Mouse (Mus musculus): ENCODE data around the gene Vmn1r208.
"Not testable (repeated sequence)": the region's sequence is repeated elsewhere in the genome, so short reads cannot be mapped to it uniquely, and the experiment has no call there.

Gene Vmn1r208

DNA sequence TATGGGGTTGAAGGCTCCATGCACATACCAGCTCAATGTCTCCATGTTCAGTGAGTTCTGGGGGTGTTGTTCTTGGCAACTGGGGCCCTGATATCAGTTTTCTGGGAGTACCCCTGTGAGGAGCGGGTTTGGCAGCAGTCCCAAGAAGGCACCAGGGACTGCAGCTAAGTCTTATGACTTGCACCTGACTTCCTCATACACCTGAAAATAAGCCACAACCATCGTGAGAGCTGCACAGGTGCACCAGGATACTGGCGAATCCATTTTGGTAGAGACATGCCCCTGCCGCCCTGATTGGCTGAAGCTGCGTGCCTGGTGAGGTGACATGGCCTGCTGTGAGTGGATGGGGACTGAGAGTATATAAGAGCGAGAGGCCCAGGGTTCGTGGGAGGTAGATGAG is at the start of gene Vmn1r208:
TSS of gene Vmn1r208 (minus strand) at position 101 of the 400 bp plus-strand sequence.
- not testable (repeated sequence) for DNase-seq

DNA sequence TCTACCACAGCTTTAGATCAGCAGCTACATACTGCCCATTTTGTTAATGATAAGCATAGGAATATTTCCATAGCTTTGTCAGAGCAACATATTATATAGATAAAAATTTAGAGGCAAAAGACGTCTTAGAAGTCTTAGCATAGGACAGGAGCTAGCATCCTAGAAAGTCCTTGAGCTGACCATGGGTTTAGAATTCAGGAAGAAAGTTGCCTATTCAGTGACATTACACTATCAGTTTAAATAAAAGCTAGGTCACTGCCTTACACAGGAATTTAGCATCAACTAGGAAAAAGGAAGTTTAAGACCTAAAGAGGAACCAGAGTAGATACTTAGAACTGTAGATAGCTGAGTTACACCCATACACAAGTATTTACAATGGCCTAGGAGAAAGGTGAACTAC is 44.4 kb upstream of the Vmn1r208 start:
- DNase-seq = not testable (repeated sequence)

DNA sequence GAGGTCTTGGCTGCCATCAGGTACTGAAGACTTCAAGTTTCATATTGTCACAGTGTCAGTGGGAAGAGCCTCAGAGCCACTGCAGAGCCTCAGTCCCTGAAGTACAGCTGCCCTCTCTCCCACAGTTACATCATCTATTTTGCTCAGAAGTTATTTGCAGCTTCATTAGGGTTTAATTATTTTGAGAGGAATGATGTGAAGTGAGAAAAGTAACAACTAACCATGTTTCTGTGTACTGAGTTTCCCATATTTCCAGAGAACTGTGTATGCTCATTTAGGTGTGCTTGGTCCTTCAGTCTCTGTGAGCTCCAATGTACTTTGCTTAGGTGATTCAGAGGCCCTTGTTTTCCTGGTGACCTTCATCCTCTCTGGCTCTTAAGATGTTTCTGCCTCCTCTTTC is 32.4 kb upstream of the Vmn1r208 start, which contains the start of gene Vmn1r209:
TSS of gene Vmn1r209 (minus strand) at position 101 of the 400 bp plus-strand sequence.
- DNase-seq = not testable (repeated sequence)

DNA sequence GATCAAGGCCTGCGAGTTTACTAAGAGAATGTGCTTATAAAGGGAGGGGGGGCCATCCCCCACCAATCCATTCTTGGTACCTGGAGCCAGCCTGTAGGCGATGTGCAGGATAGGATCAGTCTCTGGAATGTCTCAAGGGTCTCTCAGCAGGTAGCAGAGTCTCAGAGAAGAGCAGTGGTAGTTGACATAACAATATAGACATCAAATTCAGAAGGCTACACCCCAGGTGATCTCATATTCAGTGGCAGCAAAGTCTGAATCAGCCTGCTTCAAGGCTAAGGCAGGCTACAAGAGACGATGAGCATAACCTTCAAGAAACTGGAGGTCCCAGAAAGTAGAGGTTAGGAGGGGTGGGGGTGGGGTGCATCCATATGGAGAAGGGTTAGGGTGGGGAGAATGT is 10.9 kb upstream of the Vmn1r208 start:
- not testable (repeated sequence) for DNase-seq

DNA sequence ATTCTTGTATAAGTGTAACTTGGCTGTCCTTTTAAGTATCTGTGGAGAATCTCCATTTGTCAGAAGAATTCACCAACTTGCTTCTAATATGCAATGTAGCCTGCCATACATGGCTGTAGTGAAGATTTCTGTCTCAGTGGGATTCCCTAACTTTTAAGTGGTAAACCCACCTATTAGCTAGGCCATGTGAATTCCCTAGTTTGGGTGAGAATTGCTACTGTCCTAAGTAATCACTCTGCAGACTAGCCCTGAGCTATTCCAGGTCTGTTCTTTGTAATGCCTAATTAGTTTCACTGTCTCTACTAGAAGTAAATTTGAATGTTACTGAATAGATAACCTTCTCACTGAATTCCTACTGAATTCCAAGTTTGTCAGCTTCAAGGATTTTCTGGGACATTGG is 7.0 kb upstream of the Vmn1r208 start:
- DNase-seq = not testable (repeated sequence)

DNA sequence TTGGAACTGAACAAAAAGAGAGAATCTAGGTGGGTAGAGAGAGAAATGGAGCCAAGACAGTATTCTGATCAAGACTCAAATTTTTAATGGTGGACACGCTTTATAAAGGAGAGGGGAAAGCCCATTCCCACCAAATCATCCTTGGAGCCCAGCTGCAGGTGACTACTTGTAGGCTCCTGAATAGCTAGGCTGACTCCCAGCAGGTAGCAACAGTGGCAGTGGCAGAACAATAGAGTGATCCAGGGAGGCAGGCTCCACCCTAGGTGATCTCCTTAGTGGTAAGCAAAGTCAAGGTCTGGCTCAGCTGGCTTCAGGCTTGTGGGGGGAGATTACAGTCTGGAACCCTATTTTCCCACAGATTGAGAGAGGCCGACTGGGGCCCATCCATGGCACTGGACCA is 5.6 kb downstream of the Vmn1r208 start:
- not testable (repeated sequence) for DNase-seq

DNA sequence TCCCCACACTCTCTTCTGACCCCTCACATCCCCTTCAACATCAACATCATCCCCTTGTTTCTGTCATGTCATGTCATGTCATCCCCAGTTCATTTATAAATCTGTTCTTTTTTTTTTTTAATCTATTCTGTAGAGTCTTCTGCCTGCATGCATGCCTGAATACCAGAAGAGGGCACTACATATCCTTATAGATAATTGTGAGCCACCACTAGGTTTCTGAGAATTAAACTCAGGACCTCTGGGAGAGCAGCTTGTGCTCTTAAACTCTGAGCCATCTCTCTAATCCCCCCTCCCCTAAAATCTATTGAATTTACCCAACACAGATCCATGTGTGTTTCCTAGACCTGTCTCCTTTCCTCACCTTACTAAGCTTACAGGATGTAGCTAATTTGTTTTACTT is 29.7 kb downstream of the Vmn1r208 start:
- DNase-seq = no peak

DNA sequence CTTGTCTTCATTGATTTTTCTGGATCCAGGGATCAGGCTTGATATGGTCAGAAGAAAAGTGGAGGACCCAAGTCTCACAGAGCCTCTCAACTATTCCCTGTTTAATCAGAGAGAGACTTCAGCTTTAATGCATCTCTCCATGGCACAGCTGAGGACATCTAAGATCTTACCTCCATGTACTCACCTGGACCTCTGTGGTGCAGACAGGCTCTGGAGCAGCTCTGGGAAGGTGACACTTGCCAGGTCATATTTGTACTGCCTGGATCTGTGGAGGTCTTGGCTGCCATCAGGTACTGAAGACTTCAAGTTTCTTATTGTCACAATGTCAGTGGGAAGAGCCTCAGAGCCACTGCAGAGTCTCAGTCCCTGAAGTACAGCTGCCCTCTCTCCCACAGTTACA is 47.7 kb downstream of the Vmn1r208 start, which contains the start of gene Vmn1r207-ps:
TSS of gene Vmn1r207-ps (minus strand) at position 101 of the 400 bp plus-strand sequence.
- DNase-seq = not testable (repeated sequence)
